Mouse (Mus musculus) heart, postnatal 4 days (tissue): ENCODE data around the gene Calm5. TPM values are rescaled to one million over a fixed set of nuclear protein-coding genes. Genes with fewer than 3 reads are reported as not detected.
"Not testable (repeated sequence)": the region's sequence is repeated elsewhere in the genome, so short reads cannot be mapped to it uniquely, and the experiment has no call there.

Experiments
- DNase-seq: peaks from one replicate; pipeline ENCODE4 v3.0.0; 2021
- total RNA-seq, 2 experiments: library from RNA; stranded (reverse); gene quantifications; 2 replicates each; pipeline ENCODE4 v1.2.3; 2021

Gene Calm5
- not detected for total RNA-seq

DNA sequence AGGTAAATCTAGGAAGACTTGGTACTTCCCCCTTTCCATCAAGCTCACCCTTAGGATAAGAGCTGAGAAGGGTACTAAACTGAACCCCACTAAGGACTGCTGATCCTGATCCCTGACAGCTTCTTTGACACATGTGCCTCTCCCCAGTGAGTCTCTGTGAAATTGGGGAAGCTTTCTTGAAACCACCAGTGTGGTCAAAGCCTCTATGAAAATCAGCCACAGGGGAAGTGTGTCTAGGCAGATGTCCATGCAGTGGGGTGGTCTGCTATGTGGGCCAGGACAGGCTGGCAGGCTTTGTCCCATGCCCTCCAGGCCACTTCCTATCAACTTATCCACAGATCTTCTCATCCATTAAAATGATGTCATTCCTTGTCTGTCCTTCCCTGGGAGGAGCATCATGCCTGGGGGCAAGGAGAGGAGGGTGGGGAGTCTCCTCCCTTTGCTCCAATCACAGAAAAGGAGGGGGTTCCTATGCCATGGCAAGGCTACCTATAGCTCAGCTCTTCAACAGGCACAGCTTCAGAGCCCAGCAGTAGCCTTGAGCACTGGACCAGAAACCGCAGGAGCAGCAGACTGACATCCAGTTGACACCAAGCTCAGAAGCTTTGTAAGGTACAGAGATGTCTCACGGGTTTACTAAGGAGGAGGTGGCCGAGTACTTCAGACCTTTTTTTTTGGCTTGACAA is at the start of gene Calm5:
TSS of gene Calm5 (plus strand) at position 526 of the 686 bp plus-strand sequence.
- DNase-seq: not testable (repeated sequence)

DNA sequence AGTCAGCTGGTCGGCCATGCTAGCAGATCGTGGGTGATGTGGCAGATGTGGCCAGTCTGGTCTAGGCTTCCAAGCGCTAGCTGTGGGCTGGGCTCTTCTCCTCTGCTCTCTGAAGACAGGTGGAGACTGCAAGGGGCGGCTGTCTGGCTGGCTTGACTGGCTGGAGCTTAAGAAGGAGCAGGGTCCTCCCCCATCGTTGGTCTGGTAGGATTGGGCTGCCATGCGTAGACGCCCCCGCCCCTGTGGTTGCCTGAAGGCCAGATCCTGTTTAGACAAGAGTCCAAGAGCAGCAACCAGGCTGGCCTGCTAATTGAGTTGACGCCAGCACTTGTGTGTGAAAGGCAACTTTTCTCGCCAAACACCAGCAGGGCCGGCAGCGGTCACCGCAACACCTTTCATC is 49.8 kb upstream of the Calm5 start, which contains the start of gene Calml3:
TSS of gene Calml3 (minus strand) at position 131 of the 400 bp plus-strand sequence.
- DNase-seq: no peak

- peak; percentile 29 for DNase-seq
Observed at GRCm38 (mm10) chr13:3805132-3805531, 48.8 kb upstream of the Calm5 start.

DNA sequence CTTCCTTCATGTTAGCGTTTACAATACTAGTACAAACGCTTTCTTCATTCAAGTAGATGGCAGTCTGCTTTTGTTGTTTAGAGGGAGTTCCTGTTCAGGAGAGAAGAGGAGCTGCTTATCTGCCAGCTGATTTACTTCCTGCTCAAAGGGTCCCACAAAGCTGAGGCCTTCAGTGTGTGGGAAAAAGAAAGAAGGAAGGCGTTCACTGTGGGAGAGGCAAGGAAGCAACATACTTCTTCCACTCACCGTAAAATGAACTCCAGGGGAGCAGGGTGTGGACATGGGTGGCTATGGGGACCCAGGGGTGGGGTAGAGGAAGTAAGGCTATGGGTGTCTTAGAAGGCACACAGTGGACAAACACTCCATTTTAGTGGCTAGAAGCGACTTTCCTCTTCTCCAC is 48.3 kb upstream of the Calm5 start:
- no peak for DNase-seq

- DNase-seq: no peak
Observed at GRCm38 (mm10) chr13:3807131-3807827, 46.7 kb upstream of the Calm5 start.

GRCm38 (mm10) chr13:3818012-3818739 is 35.8 kb upstream of the Calm5 start:
- no peak for DNase-seq

DNA sequence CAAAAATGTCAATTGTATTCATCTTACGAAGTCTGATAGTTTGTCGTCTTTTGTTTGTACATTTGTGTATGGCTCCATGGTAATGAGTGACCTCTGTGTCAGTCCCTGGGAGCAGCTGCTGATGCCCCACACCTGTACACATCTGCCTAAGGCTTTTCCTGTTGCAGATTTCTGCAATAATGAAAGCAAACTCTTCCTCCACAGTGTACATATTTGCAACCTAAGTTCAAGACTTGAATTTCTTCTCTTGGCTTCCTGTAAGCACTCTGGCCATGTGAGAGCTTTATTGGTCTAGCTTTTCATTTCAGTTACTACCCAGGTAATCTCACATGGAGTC is 35.3 kb upstream of the Calm5 start:
- DNase-seq: no peak

GRCm38 (mm10) chr13:3822105-3822504 is 31.9 kb upstream of the Calm5 start:
- no peak for DNase-seq

GRCm38 (mm10) chr13:3825726-3826125 is 28.2 kb upstream of the Calm5 start:
- DNase-seq: no peak

- no peak for DNase-seq
Observed at GRCm38 (mm10) chr13:3831546-3831945, 22.4 kb upstream of the Calm5 start.

GRCm38 (mm10) chr13:3831994-3832393 is 22.0 kb upstream of the Calm5 start:
- no peak for DNase-seq

DNA sequence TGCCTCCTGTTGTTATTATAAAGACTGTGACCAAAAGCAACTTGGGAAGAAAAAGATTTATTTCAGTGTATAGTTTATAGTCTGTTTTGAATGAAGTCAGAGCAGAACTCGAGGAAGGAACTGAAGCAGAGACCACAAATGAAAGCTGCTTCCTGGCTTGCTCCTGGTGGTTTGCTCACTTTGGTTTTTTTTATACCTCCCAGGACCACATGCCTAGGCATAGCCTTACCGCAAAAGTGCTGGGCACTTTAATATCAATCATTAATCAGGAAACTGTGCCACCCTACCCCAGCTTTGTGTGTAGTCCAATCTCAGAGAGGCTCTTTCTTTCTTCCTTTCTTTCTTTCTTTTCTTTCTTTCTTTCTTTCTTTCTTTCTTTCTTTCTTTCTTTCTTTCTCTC is 21.5 kb upstream of the Calm5 start:
- no peak for DNase-seq

GRCm38 (mm10) chr13:3833644-3834043 is 20.3 kb upstream of the Calm5 start:
- not testable (repeated sequence) for DNase-seq

DNA sequence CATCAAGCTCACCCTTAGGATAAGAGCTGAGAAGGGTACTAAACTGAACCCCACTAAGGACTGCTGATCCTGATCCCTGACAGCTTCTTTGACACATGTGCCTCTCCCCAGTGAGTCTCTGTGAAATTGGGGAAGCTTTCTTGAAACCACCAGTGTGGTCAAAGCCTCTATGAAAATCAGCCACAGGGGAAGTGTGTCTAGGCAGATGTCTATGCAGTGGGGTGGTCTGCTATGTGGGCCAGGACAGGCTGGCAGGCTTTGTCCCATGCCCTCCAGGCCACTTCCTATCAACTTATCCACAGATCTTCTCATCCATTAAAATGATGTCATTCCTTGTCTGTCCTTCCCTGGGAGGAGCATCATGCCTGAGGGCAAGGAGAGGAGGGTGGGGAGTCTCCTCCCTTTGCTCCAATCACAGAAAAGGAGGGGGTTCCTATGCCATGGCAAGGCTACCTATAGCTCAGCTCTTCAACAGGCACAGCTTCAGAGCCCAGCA is 16.6 kb upstream of the Calm5 start, which contains the start of gene Calm4:
TSS of gene Calm4 (plus strand) at position 446 of the 496 bp plus-strand sequence.
- not testable (repeated sequence) for DNase-seq

GRCm38 (mm10) chr13:3840662-3841061 is 13.3 kb upstream of the Calm5 start:
- DNase-seq: not testable (repeated sequence)

- DNase-seq: no peak
Observed at GRCm38 (mm10) chr13:3850330-3850729, 3.6 kb upstream of the Calm5 start.

DNA sequence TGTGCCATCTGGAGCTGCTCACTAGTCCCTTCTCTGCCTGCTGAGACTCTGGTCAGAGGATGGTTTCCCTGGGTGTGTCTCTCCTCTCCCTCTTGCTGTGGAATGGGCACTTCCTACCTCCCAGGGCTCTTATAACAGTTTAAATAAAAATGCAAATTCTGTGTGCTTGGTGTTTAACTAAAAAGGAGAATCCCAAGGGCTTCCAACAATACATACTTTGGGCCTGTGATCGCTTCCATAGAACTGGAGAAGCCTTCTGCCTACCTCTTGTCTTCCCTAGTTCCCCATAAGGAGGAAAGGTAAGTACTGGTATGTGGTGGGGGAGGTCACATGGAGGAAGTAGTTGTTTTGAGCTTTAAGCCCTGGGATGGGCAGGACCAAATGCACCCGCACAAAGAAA is 883 bp downstream of the Calm5 start:
- DNase-seq: no peak

DNA sequence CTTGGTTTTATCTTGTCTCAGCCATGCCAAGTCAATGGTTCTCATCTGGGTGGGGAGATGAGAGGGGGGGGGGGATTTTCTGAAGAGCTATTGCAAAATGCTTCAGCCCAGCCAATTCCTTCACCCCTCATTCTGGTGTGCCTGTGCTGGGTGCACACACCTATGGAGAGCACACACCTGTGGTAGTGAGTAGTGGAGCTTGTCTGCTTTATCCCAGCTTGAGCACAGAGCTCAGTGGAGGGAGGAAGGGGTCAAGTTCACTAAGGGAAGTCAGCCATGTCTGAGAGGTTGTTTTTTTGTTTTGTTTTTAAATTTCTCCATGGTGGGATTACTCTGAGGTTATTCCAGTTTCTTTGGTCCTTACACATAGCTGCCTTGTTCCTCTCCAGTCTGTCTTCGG is 2.3 kb downstream of the Calm5 start:
- DNase-seq: no peak

DNA sequence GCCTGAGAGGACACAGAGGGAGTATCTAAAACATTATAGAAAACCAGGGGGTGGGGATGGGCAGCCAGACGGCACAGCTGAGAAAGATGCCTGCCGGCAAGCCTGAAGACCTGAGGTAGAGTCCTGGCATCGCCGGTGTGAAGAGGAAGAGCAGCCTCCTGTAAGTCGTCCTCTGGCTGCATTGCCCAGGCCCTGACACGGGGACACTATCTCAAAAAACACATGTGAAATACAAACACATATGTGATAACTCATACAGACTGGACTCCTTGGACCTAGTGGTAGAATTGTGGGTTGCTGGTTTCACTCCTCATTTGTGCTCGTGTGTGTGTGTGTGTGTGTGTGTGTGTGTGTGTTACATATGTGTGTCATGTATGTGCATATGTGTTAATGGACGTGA is 7.3 kb downstream of the Calm5 start:
- no peak for DNase-seq

- no peak for DNase-seq
Observed at GRCm38 (mm10) chr13:3862325-3862724, 8.4 kb downstream of the Calm5 start.

DNA sequence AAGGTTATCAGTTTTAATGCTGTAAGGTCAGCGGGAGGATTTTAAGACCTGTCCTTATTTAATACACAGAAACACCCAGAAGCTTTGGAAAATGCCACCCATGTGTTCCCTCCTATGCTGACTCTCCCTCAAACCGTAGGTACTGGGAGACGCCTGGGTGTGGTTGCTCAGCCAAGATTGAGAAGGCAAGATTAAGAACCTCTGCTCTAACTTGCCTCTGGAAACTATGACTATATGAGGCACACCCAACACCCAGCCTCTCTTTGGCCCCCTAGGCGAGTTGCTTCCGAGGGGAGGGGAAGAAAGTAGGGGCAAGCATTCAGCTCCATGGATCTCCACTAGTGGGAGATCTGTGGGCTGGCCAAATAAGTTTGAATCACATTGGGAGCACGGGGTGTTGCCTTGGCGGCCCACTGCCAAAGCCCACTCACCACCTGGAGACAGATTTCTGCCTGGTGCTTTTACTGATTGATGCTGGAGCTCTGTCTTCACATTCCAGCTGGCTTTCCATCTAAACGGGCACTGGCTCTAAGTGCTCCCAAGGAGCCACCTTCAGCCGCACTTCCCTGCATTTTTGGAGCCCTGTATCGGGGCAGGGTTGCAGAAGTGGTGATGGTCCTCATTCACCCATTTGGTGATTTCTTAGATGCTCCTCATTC is 9.1 kb downstream of the Calm5 start:
- no peak for DNase-seq

GRCm38 (mm10) chr13:3865648-3866354 is 11.8 kb downstream of the Calm5 start:
- DNase-seq: peak; percentile 42
